Mouse (Mus musculus) lung, postnatal 25 days (tissue): ENCODE results near the gene Hif3a.

Experiments used
- DNase-seq: peaks from one replicate; pipeline ENCODE4 v3.0.0; 2022; ENCODE audit warnings: low spot score

Hif3a gene

DNA sequence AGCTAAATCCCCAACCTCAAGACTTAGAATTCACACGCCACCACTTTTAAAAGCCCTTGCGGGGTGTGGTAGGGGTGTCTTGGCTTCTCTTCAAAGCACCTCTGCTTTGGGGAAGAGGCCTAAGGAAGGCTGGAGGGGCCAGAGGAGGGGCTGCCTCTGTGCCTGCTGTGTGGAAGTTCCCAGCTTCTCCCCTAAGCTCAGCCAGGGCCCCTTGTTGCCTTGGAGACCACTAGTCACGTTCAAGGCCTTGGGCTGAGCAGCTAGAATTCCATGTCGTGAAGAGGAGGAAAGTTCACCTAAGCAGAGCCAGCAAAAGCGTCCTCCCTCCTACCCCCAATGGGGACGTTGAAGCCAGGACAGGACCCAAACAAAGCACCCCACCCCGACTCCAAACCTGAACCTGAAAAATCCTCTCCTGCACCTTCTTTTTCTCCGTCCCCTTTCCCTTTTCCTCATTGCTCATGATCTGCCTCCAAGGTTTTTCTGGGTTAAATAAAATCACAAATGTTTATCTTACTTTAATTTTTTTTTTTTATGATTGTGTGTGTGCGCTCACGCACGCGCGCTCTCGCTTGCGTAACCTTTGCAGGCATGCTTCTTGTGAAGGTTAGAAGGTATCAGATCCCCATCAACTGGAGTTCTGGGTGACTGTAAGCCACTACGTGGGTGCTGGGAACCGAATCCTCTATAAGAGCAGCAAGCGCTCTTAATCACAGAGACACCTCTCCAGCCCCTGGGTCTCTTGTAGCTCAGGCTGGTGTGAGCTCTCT is 70.4 kb downstream of the Hif3a start:
- DNase-seq: no peak

DNA sequence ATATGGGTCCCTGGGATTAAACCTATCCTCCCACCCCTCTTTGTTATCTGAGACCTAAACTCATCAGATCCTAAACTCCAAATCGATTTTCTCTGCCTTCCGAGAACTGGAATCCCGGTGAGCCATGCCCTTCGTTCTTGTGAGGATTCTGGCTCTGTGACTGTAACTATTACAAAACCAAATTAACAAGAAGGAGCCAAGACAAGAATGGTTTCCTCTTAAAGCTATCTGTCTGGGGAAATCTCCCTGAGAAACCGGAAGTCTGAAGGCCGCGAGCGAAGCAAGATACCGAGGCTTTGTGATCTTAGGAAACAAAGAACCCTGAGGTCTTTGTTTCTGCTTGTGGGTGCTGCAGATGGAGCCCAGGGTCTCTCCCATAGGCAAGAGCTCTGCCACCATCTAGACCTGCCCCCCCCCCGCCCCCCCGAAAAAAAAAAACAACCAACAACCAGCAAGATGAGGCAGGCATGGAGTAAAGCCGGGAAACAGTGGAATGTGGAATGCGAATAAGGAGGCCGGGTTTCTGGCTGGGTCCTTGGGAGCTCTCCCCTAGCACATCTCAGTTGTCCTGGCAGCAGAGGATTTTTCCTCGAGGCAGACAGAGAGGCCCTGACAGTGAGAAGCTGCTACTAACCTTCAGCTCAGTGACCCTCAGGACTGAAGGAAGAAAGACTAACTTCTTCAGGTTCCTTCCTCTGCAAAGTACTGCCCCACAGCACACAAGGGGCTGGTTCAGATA is 72.1 kb downstream of the Hif3a start:
- no peak for DNase-seq

DNA sequence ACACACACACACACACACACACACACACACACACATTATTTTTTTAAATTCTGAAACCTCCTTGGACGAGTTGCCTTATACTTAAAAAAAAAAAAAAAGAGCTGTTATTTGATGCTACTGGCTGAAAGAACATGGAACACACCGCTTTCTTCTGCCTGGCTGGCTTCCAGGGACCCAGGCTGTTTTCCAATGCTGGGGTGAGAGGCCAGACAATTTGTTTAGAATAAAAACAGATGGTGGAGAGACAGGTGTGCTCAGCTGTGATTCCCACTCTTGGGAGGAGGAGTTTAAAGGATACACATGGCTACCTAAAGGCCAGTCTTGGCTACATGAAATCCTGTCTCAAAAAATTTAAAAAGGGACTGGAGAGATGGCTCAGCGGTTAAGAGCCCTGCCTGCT is 73.8 kb downstream of the Hif3a start:
- DNase-seq: no peak

DNA sequence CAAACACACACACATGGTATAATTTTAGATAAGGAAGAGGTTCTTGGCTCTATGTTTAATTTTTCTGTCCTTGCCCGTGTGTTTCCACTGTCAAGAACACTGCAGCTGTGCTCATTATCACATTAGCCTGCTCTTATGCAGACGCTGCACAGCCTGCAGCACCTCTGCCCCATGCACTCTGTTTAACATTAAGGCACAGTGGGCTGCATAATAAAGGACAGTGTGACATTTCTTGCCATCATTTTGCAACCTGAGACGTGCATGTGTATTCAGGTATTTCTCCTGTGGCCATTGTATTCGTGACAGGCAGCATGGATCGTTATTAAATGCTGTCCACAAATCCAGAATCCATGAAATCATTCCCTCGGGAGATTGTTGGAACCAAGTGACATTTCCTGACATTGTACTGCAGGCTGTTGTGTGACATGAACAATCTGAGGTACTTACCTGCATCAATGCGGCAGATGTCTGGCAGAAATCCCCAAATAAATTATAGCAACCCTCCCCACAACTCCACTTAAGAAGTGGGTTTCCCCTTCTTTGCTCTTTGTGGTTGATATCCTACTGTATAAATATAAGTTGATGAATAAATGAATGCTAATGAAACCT is 74.6 kb downstream of the Hif3a start:
- no peak for DNase-seq

DNA sequence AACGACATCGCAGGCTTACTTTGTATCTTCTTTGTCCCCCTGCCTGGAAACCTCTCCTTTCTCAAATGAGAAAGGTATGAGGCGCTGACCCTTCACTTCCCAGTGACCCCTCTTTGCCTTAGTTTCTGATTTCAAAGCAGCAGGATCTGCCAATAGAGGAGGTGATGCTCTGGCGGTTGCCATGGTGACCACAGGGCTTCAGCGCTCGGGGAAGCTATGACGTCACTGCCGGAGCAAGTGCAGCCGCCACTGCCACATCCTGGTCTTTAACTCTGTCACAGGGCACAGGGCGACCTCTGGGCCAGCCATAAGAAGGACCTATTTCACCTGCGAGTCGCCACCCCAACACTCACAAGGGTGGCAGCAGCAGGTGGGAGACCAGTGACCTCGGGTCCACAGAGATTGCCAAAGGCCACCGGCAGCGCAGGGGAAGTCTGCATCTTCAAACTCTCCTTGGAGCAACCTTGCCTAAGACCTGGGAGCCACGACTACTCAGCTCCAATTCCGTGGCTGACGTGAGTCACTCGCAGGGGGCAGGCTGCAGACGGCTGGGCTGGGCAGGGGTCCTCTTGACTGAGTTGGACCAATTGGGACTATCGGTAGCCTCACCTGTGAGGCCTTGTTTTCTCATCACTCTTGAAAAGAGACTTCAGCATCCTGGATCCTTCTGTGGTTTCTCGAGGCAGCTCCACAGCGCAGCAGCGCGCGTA is 79.2 kb downstream of the Hif3a start, which contains the start of gene Gm42372:
Gene Gm42372 (plus strand): TSS at position 228 of the 710 bp plus-strand sequence.
- DNase-seq: peak; percentile 57
